ENCODE assay signal across 8 mouse cellular contexts in genomic region chr4:95636937-95637749, GRCm38 (mm10).
DNase-seq lines count a peak whose midpoint lies in the region; ATAC-seq and TF ChIP-seq lines count a peak whose summit lies in the region.

No protein-coding gene starts in this region.

- ATAC-seq in hindbrain, postnatal 0 days, result peak; percentile 85
- peak; percentile 60 for ATAC-seq in neural tube, embryonic 14.5 days (ENCODE audit: low read depth)
- no peak for ATAC-seq in liver, postnatal 0 days

- H3K4me1 ChIP-seq in hindbrain, postnatal 0 days (ENCODE audit: insufficient read depth, low read length), result no peaks in the 10 kb centered on the region
- no peaks in the 10 kb centered on the region for H3K4me1 ChIP-seq in neural tube, embryonic 14.5 days (ENCODE audit: control insufficient read depth, insufficient read depth, low read length)
- H3K4me1 ChIP-seq in liver, postnatal 0 days (ENCODE audit: insufficient read depth), result 0 out of 2 replicates have a peak, but pooled peaks cover 2% of the 10 kb centered on the region

- H3K4me2 ChIP-seq in hindbrain, postnatal 0 days (ENCODE audit: low read depth, low read length), result no peak overlapping the region
- no peak overlapping the region for H3K4me2 ChIP-seq in neural tube, embryonic 14.5 days (ENCODE audit: low read depth, low read length)
- no peak overlapping the region for H3K4me2 ChIP-seq in liver, postnatal 0 days (ENCODE audit: low read depth, low read length)

- no peaks in the 10 kb centered on the region for H3K9me3 ChIP-seq in hindbrain, postnatal 0 days (ENCODE audit: low read length)
- H3K9me3 ChIP-seq in neural tube, embryonic 14.5 days (ENCODE audit: control insufficient read depth, low read length), result no peaks in the 10 kb centered on the region
- no peaks in the 10 kb centered on the region for H3K9me3 ChIP-seq in liver, postnatal 0 days (ENCODE audit: low read length)

- no peak overlapping the region for H3K4me3 ChIP-seq in hindbrain, postnatal 0 days (ENCODE audit: low read length)
- H3K4me3 ChIP-seq in neural tube, embryonic 14.5 days (ENCODE audit: low read depth, low read length), result no peak overlapping the region
- H3K4me3 ChIP-seq in liver, postnatal 0 days (ENCODE audit: low read depth, low read length), result no peak overlapping the region

- no peak for TF ChIP-seq CTCF in hindbrain, postnatal 0 days (IDR thresholded peaks at IDR 0.05; ENCODE audit: low read depth)
- TF ChIP-seq CTCF in liver, postnatal 0 days (IDR thresholded peaks at IDR 0.05; ENCODE audit: low read depth), result no peak

- whole genome bisulfite sequencing in hindbrain, postnatal 0 days, result 22% methylated on average over 7 of the region's 7 CpGs
- 18% methylated on average over 7 of the region's 7 CpGs for WGBS in neural tube, embryonic 14.5 days
- WGBS in liver, postnatal 0 days (ENCODE audit: insufficient replicate concordance), result 55% methylated on average over 7 of the region's 7 CpGs

- intact Hi-C loops in left cerebral cortex, postnatal 14 days (cut with DNase I), result loop anchor here (5.0 kb wide), 1 partner anchor 585 kb away; the partner anchor contains the start of gene Jun

- no peaks in the 10 kb centered on the region for H3K27me3 ChIP-seq in hindbrain, postnatal 0 days (ENCODE audit: insufficient read depth, low read length)
- H3K27me3 ChIP-seq in neural tube, embryonic 14.5 days (ENCODE audit: control insufficient read depth, insufficient read depth, low read length), result no peaks in the 10 kb centered on the region
- no peaks in the 10 kb centered on the region for H3K27me3 ChIP-seq in liver, postnatal 0 days (ENCODE audit: insufficient read depth, low read length)

- H3K9ac ChIP-seq in hindbrain, postnatal 0 days (replicated peaks; ENCODE audit: low read length), result no peak overlapping the region
- no peak overlapping the region for H3K9ac ChIP-seq in neural tube, embryonic 14.5 days (replicated peaks; ENCODE audit: low read depth, low read length)
- H3K9ac ChIP-seq in liver, postnatal 0 days (replicated peaks), result no peak overlapping the region

- DNase-seq in Muller cell, postnatal 12 days (ENCODE audit: inconsistent ontology term), result peak; percentile 59
- DNase-seq in cerebellum, adult 11 months, result peak; percentile 77
- DNase-seq in gastrocnemius, adult 8-10 months (ENCODE audit: low spot score in 2 of 2), result peak; percentile 72 to 78
- DNase-seq in hindbrain, postnatal 0 days (ENCODE audit: low spot score), result peak; percentile 68
- peak; percentile 36 to 73 for DNase-seq in left cerebral cortex, postnatal 14 days (ENCODE audit: low spot score in 2 of 2)
- no peak for DNase-seq in liver, postnatal 0 days
- DNase-seq in embryo, embryonic 10 days (ENCODE audit: low spot score), result no peak

- H3K27ac ChIP-seq in hindbrain, postnatal 0 days, result 0 out of 2 replicates have a peak overlapping the region, but pooled peaks have one; percentile 22
- H3K27ac ChIP-seq in neural tube, embryonic 14.5 days (ENCODE audit: low read depth, low read length), result peak overlapping the region; percentile 35; the same call in 1 of the 2 replicates
- no peak overlapping the region for H3K27ac ChIP-seq in liver, postnatal 0 days (ENCODE audit: low read depth)

- no peaks in the 10 kb centered on the region for H3K36me3 ChIP-seq in hindbrain, postnatal 0 days (ENCODE audit: insufficient read depth, low read length)
- no peaks in the 10 kb centered on the region for H3K36me3 ChIP-seq in neural tube, embryonic 14.5 days (ENCODE audit: control insufficient read depth, insufficient read depth, low read length)
- no peaks in the 10 kb centered on the region for H3K36me3 ChIP-seq in liver, postnatal 0 days (replicated peaks; ENCODE audit: insufficient read depth, low read length)

- TF ChIP-seq EP300 in liver, postnatal 0 days (IDR thresholded peaks at IDR 0.05; ENCODE audit: low read depth), result no peak

Comparison
In these comparisons a context has a peak if more than half of its experiments do, and no peak if none do; other contexts are left out.
1. DNase-seq: peak in Muller cell, postnatal 12 days (single experiment), cerebellum, adult 11 months (single experiment), gastrocnemius, adult 8-10 months (2 of 2), hindbrain, postnatal 0 days (single experiment) and left cerebral cortex, postnatal 14 days (2 of 2); none in liver, postnatal 0 days (single experiment) and embryo, embryonic 10 days (single experiment).